Mouse (Mus musculus): ENCODE measurements around the gene Caln1. TPM values are rescaled to one million over a fixed set of nuclear protein-coding genes. Genes with fewer than 3 reads are reported as not detected.

The Caln1 gene
- polyA plus RNA-seq, 1 experiment = not detected

GRCm38 (mm10) chr5:130871086-130871485, 501.8 kb downstream of the Caln1 start:
- Histone ChIP-seq H3K4me3 (ENCODE audit: low read depth, low read length) (no peak overlapping the region), H3K27me3 (ENCODE audit: control insufficient read depth, insufficient read depth, low read length) (no peaks in the 10 kb centered on the region), H3K36me3 (ENCODE audit: control insufficient read depth, insufficient read depth, low read length) (no peaks in the 10 kb centered on the region), H3K4me1 (ENCODE audit: control insufficient read depth, insufficient read depth, insufficient read length, low read length) (no peaks in the 10 kb centered on the region), H3K27ac (ENCODE audit: insufficient read depth, low read depth, low read length) (no peak overlapping the region)
- TF ChIP-seq POLR2A (IDR thresholded peaks at IDR 0.05; ENCODE audit: low read depth, low read length) = no peak
- TF ChIP-seq CTCF (IDR thresholded peaks at IDR 0.05; ENCODE audit: extremely low read depth, insufficient read length, insufficient replicate concordance, low read depth, low read length) = no peak
- 47% methylated on average over 8 of the region's 8 CpGs for WGBS

GRCm38 (mm10) chr5:130875391-130875790, 506.1 kb downstream of the Caln1 start:
- H3K27me3 ChIP-seq (ENCODE audit: control insufficient read depth, insufficient read depth, low read length) = no peaks in the 10 kb centered on the region

GRCm38 (mm10) chr5:130880331-130880730, 511.1 kb downstream of the Caln1 start:
- H3K4me1 ChIP-seq (ENCODE audit: control insufficient read depth, insufficient read depth, insufficient read length, low read length) = no peaks in the 10 kb centered on the region

More at GRCm38 (mm10) chr5:130875391-130875790, 506.1 kb downstream of the Caln1 start:
- WGBS = 85% methylated on average over 3 of the region's 3 CpGs
- Histone ChIP-seq H3K4me3 (ENCODE audit: low read depth, low read length) (no peak overlapping the region), H3K4me1 (ENCODE audit: control insufficient read depth, insufficient read depth, insufficient read length, low read length) (no peaks in the 10 kb centered on the region), H3K36me3 (ENCODE audit: control insufficient read depth, insufficient read depth, low read length) (no peaks in the 10 kb centered on the region), H3K27ac (ENCODE audit: insufficient read depth, low read depth, low read length) (no peak overlapping the region)
- TF ChIP-seq POLR2A (IDR thresholded peaks at IDR 0.05; ENCODE audit: low read depth, low read length) (no peak), CTCF (IDR thresholded peaks at IDR 0.05; ENCODE audit: extremely low read depth, insufficient read length, insufficient replicate concordance, low read depth, low read length) (no peak)

GRCm38 (mm10) chr5:130891735-130892134, 522.5 kb downstream of the Caln1 start:
- Histone ChIP-seq H3K4me3 (ENCODE audit: low read depth, low read length) (no peak overlapping the region), H3K27ac (ENCODE audit: insufficient read depth, low read depth, low read length) (no peak overlapping the region), H3K4me1 (ENCODE audit: control insufficient read depth, insufficient read depth, insufficient read length, low read length) (no peaks in the 10 kb centered on the region), H3K36me3 (ENCODE audit: control insufficient read depth, insufficient read depth, low read length) (no peaks in the 10 kb centered on the region), H3K27me3 (ENCODE audit: control insufficient read depth, insufficient read depth, low read length) (no peaks in the 10 kb centered on the region)
- WGBS = 66% methylated on average over 5 of the region's 5 CpGs
- TF ChIP-seq CTCF (IDR thresholded peaks at IDR 0.05; ENCODE audit: extremely low read depth, insufficient read length, insufficient replicate concordance, low read depth, low read length) (no peak), POLR2A (IDR thresholded peaks at IDR 0.05; ENCODE audit: low read depth, low read length) (no peak)

More at GRCm38 (mm10) chr5:130880331-130880730, 511.1 kb downstream of the Caln1 start:
- Histone ChIP-seq H3K4me3 (ENCODE audit: low read depth, low read length) (no peak overlapping the region), H3K27ac (ENCODE audit: insufficient read depth, low read depth, low read length) (no peak overlapping the region), H3K36me3 (ENCODE audit: control insufficient read depth, insufficient read depth, low read length) (no peaks in the 10 kb centered on the region), H3K27me3 (ENCODE audit: control insufficient read depth, insufficient read depth, low read length) (no peaks in the 10 kb centered on the region)
- WGBS = 82% methylated on average over 5 of the region's 5 CpGs
- TF ChIP-seq CTCF (IDR thresholded peaks at IDR 0.05; ENCODE audit: extremely low read depth, insufficient read length, insufficient replicate concordance, low read depth, low read length) = no peak
- TF ChIP-seq POLR2A (IDR thresholded peaks at IDR 0.05; ENCODE audit: low read depth, low read length) = no peak

- WGBS = 96% methylated on average over 3 of the region's 3 CpGs
- Histone ChIP-seq H3K4me1 (ENCODE audit: control insufficient read depth, insufficient read depth, insufficient read length, low read length) (no peaks in the 10 kb centered on the region), H3K27ac (ENCODE audit: insufficient read depth, low read depth, low read length) (no peak overlapping the region), H3K27me3 (ENCODE audit: control insufficient read depth, insufficient read depth, low read length) (no peaks in the 10 kb centered on the region), H3K4me3 (ENCODE audit: low read depth, low read length) (no peak overlapping the region), H3K36me3 (ENCODE audit: control insufficient read depth, insufficient read depth, low read length) (no peaks in the 10 kb centered on the region)
- TF ChIP-seq CTCF (IDR thresholded peaks at IDR 0.05; ENCODE audit: extremely low read depth, insufficient read length, insufficient replicate concordance, low read depth, low read length) = peak; percentile 39; the same call in 1 of the 2 replicates
- TF ChIP-seq POLR2A (IDR thresholded peaks at IDR 0.05; ENCODE audit: low read depth, low read length) = no peak
Measured at GRCm38 (mm10) chr5:130895991-130896390, 526.7 kb downstream of the Caln1 start.

Other genes with a start within 250 kb of the Caln1 start
- gene Kctd7, start 224.6 kb upstream of the Caln1 start, polyA plus RNA-seq (2012; rRNA removed) = 1.3 TPM in 2 replicates
- gene Rabgef1, start 197.7 kb upstream of the Caln1 start, polyA plus RNA-seq (2012; rRNA removed) = 7.6 and 11.5 TPM in 2 replicates
- 18.7 and 23.6 TPM in 2 replicates for gene Tmem248, start 152.4 kb upstream of the Caln1 start, polyA plus RNA-seq (2012; rRNA removed)
- gene Sbds, start 113.9 kb upstream of the Caln1 start, polyA plus RNA-seq (2012; rRNA removed) = 13.0 and 24.2 TPM in 2 replicates
- 5.7 and 5.8 TPM in 2 replicates for gene Tyw1, start 113.8 kb upstream of the Caln1 start, polyA plus RNA-seq (2012; rRNA removed)
- gene A330070K13Rik, start 15.2 kb downstream of the Caln1 start, polyA plus RNA-seq (2012; rRNA removed) = not detected in 2 replicates